Mouse (Mus musculus) kidney, postnatal 0 days (tissue): Measurements from ENCODE around the gene Hoxc10. TPM values are rescaled to one million over a fixed set of nuclear protein-coding genes. Genes with fewer than 3 reads are reported as not detected.
A peak's percentile ranks its signal among the peaks of the same experiment; 100 is the strongest.

Source experiments
- ATAC-seq: fragments of 200-750 bp; cut with Nextera tagmentation; replicated peaks from 2 replicates; pipeline ENCODE4 v1.8.0; 2017; ENCODE audit warnings: low read depth, moderate number of reproducible peaks, moderate TSS enrichment, moderate library complexity; ENCODE audit not compliant: low FRiP score
- DNase-seq: peaks from one replicate; pipeline ENCODE4 v3.0.0-alpha.2; 2016; ENCODE audit warnings: low spot score
- H3K27ac ChIP-seq: fragments of 300-500 bp; sonication (generic); 2 replicates; pipeline ENCODE4 v1.5.1; 2014; ENCODE audit warnings: mild to moderate bottlenecking
- H3K27me3 ChIP-seq: fragments of 300-500 bp; sonication (generic); 2 replicates; pipeline ENCODE4 v1.6.1; 2014; ENCODE audit warnings: low read length, mixed read lengths; ENCODE audit not compliant: insufficient read depth
- H3K36me3 ChIP-seq: fragments of 300-500 bp; sonication (generic); 2 replicates; pipeline ENCODE4 v1.6.1; 2014; ENCODE audit warnings: low read length, mixed read lengths; ENCODE audit not compliant: insufficient read depth
- H3K4me1 ChIP-seq: fragments of 300-500 bp; sonication (generic); replicated peaks from 2 replicates; pipeline ENCODE4 v1.6.1; 2014; ENCODE audit warnings: antibody characterized with exemption, low read length, mixed read lengths; ENCODE audit not compliant: insufficient read depth
- H3K4me2 ChIP-seq: fragments of 300-500 bp; sonication (generic); 2 replicates; pipeline ENCODE4 v1.6.1; 2014; ENCODE audit warnings: mild to moderate bottlenecking, low read length, moderate library complexity, mixed read lengths
- H3K4me3 ChIP-seq: fragments of 300-500 bp; sonication (generic); replicated peaks from 2 replicates; pipeline ENCODE4 v1.5.1; 2014; ENCODE audit warnings: low read depth, low read length
- H3K9ac ChIP-seq: fragments of 300-500 bp; sonication (generic); 2 replicates; pipeline ENCODE4 v1.6.1; 2014; ENCODE audit warnings: low read depth, low read length
- H3K9me3 ChIP-seq: fragments of 300-500 bp; sonication (generic); replicated peaks from 2 replicates; pipeline ENCODE4 v1.6.1; 2016; ENCODE audit warnings: low read length, inconsistent platforms, mixed read lengths
- CTCF ChIP-seq: IDR thresholded peaks from 2 replicates; pipeline ENCODE4 v1.5.1; 2016; ENCODE audit warnings: antibody characterized with exemption, low read depth, mild to moderate bottlenecking, moderate library complexity
- WGBS: fragments of 180-500 bp; shearing (Covaris S2); extraction: QIAGEN DNeasy Blood & Tissue Kit; methylation state at CpG from one replicate; pipeline ENCODE4 v1.1.7; 2014; 5-methylcytosine and 5-hydroxymethylcytosine counted together
- polyA plus RNA-seq: library from polyadenylated mRNA; unstranded; fragments of >200 nt; fragmentation: Nextera tagmentation; extraction: Ambion mirVana; gene quantifications from 2 replicates; pipeline ENCODE4 v1.2.1, GENCODE M21; 2015

The Hoxc10 gene
- polyA plus RNA-seq, 1 experiment from 2014 or later = 30.6 TPM

DNA sequence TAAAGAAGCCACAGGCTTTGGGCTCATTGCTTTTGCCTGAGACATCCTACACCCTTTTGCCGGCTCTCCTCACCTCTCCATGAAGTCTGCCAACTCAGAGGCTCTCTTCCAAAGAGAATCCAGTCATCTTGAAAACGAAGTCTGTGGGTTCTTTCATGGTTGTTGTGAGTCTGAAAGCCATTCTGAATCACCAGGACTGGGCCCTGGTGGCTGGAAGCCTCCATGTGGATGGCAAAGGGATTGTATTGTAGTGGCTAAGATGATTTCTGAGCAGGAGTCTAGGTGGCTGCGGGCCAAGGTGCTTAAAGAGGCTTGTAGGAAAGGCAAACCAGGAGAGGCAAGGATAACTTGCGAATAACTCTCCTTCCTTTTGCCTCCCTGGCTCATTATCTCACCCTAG is 35.6 kb downstream of the Hoxc10 start:
- no peak for DNase-seq

DNA sequence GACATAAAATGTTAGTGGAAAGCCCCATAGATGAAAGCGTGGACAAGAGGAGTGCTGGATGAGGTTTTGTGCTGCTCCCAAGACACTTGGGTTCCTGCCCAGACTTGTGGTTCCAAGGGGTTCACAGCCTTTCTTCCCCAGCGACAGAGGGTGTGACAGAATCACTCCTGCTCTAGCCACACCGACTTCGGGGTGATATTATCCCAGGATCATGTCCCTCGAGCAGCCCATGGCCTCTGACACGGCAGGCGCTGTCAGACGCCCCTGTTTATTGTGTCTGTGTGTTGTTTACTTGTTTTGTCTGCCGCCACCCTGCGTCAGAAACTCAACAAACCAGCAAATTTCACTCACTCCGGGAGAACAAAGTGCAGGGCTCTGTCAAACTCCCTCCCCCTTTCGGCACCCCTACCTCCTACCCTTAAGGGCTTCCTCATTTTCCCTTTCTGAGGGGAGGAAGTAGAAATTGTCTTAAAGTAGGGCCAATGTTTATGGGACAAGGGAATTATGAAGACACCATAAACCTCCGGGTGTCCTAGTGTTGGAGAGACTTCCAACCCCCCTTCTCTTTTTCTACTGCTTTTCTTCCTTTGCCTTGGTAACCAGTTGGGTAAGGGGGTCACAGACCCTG is 36.3 kb downstream of the Hoxc10 start:
- Histone ChIP-seq H3K36me3 (no peaks in the 10 kb centered on the region), H3K27me3 (0 out of 2 replicates have a peak, but pooled peaks cover 5% of the 10 kb centered on the region), H3K4me2 (peak overlapping the region; percentile 80), H3K4me3 (no peak overlapping the region), H3K9ac (0 out of 2 replicates have a peak overlapping the region, but pooled peaks have one; percentile 14), H3K9me3 (no peaks in the 10 kb centered on the region), H3K27ac (peak overlapping the region; percentile 92; the same call in 1 of the 2 replicates), H3K4me1 (peaks cover 28% of the 10 kb centered on the region)
- 19% methylated on average over 13 of the region's 13 CpGs for WGBS
- DNase-seq (no peak), ATAC-seq (no peak)
- TF ChIP-seq CTCF = no peak

More for the DNA sequence above, 35.6 kb downstream of the Hoxc10 start:
- ATAC-seq = no peak
- no peak; the same call in 1 of the 2 replicates for TF ChIP-seq CTCF
- peak overlapping the region; percentile 80 for H3K4me2 ChIP-seq
- H3K4me3 ChIP-seq = no peak overlapping the region
- no peaks in the 10 kb centered on the region for H3K36me3 ChIP-seq
- H3K27me3 ChIP-seq = 0 out of 2 replicates have a peak, but pooled peaks cover 5% of the 10 kb centered on the region
- H3K9ac ChIP-seq = peak overlapping the region; percentile 83; the same call in 1 of the 2 replicates
- H3K27ac ChIP-seq = peak overlapping the region; percentile 92
- 32% methylated on average over 4 of the region's 4 CpGs for WGBS
- no peaks in the 10 kb centered on the region for H3K9me3 ChIP-seq
- peaks cover 24% of the 10 kb centered on the region for H3K4me1 ChIP-seq

DNA sequence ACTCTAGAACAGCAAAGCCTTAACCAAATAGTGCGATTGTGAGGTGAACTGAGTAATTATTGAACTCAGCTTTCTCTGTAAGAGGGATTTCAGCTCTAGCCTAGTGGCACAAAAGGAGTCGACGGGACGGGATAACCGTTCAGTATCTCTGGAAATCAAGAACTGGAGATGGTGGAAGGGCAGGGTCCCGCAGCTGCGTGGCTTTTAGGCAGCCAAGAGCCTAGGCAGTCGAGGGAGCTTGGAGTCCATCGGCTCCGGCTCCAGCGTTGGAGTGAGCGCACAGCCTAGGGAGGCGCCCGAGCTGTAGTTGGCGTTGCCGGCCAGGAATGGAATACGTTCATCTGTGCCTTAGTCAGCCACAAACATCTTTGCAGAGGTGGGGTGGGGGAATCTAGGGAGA is 38.7 kb downstream of the Hoxc10 start:
- Histone ChIP-seq H3K4me3 (peak overlapping the region; percentile 12), H3K27ac (peak overlapping the region; percentile 89), H3K4me2 (peak overlapping the region; percentile 53), H3K27me3 (no peaks in the 10 kb centered on the region; the same call in 1 of the 2 replicates), H3K9ac (peak overlapping the region; percentile 52; the same call in 1 of the 2 replicates), H3K9me3 (no peaks in the 10 kb centered on the region), H3K36me3 (no peaks in the 10 kb centered on the region), H3K4me1 (peaks cover 36% of the 10 kb centered on the region)
- no peak for DNase-seq
- TF ChIP-seq CTCF = no peak
- WGBS = 5% methylated on average over 17 of the region's 17 CpGs
- no peak for ATAC-seq

DNA sequence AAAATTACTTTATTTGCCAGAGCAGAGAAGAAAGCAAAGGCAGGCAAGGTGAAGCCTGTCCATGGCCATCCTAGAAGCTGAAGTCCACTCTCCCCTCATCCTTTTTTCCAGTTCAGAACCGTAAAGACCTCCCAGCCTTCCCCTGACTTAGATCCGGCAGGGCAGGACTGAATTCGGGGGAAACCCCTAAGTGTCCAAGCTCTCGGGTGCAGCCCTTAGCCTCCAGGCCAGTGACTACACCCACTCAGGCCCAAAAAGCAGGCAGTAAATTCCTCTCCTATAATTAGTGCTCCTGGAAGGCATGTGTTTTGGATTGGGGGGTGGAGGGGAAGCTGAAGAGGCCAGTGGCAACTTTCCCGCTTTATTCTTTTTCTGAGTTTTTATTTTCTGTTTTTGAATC is 39.2 kb downstream of the Hoxc10 start:
- TF ChIP-seq CTCF = no peak
- DNase-seq (peak; percentile 73), ATAC-seq (no peak)
- Histone ChIP-seq H3K9ac (peak overlapping the region; percentile 52; the same call in 1 of the 2 replicates), H3K4me2 (peak overlapping the region; percentile 53), H3K36me3 (no peaks in the 10 kb centered on the region), H3K27me3 (no peaks in the 10 kb centered on the region; the same call in 1 of the 2 replicates), H3K27ac (peak overlapping the region; percentile 89), H3K4me3 (peak overlapping the region; percentile 12), H3K4me1 (peaks cover 37% of the 10 kb centered on the region), H3K9me3 (no peaks in the 10 kb centered on the region)
- 11% methylated on average over 5 of the region's 5 CpGs for WGBS

DNA sequence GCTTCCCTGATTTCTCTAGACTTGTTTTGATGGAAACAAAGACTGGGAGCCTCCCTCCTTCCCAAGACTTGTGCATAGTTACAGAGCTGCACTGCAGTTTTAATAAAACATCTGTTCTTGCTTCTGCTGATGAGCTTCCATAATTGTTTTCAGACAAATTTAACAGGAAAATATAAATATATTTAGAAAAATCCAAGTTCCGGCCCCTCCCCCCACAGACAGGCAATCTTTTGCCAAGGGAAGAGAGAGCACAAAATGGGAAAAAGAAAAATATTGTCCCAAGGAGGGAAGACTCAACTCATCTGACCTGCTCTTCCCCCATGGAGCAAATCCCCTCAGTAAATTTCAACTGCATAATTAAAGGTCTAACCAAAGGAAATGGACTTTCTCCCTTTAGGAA is 39.7 kb downstream of the Hoxc10 start:
- Histone ChIP-seq H3K4me2 (peak overlapping the region; percentile 53), H3K27me3 (no peaks in the 10 kb centered on the region; the same call in 1 of the 2 replicates), H3K4me1 (peaks cover 33% of the 10 kb centered on the region), H3K9me3 (no peaks in the 10 kb centered on the region), H3K36me3 (no peaks in the 10 kb centered on the region), H3K4me3 (no peak overlapping the region), H3K9ac (peak overlapping the region; percentile 52), H3K27ac (peak overlapping the region; percentile 89)
- DNase-seq = peak; percentile 68
- no peak for ATAC-seq
- WGBS = 12% methylated on average over 1 of the region's 1 CpGs
- TF ChIP-seq CTCF = no peak

GRCm38 (mm10) chr15:103009265-103010111 is 42.9 kb downstream of the Hoxc10 start:
- Histone ChIP-seq H3K4me3 (peak overlapping the region; percentile 13), H3K27me3 (no peaks in the 10 kb centered on the region; the same call in 1 of the 2 replicates), H3K36me3 (no peaks in the 10 kb centered on the region), H3K27ac (peak overlapping the region; percentile 65), H3K9ac (peak overlapping the region; percentile 62), H3K9me3 (no peaks in the 10 kb centered on the region), H3K4me2 (peak overlapping the region; percentile 49), H3K4me1 (peaks cover 16% of the 10 kb centered on the region)
- DNase-seq = peak; percentile 93
- no peak for ATAC-seq
- 3% methylated on average over 27 of the region's 27 CpGs for WGBS
- TF ChIP-seq CTCF = no peak
